Mouse (Mus musculus) kidney, adult 9 months (tissue): ENCODE measurements around the gene Vmn1r180.
"Not testable (repeated sequence)": the region's sequence is repeated elsewhere in the genome, so short reads cannot be mapped to it uniquely, and the experiment has no call there.

Experiments used
- DNase-seq: peaks from one replicate; pipeline ENCODE4 v3.0.0; 2022

Gene Vmn1r180

GRCm38 (mm10) chr7:23950332-23950731, at the start of gene Vmn1r180:
Gene Vmn1r180 (plus strand): TSS chr7:23950632.
- no peak for DNase-seq

GRCm38 (mm10) chr7:23926678-23927077, 23.8 kb upstream of the Vmn1r180 start, which contains the start of gene Vmn1r179:
Gene Vmn1r179 (plus strand): TSS chr7:23926978.
- DNase-seq = no peak

- peak; percentile 50 for DNase-seq
These were observed 17.6 kb downstream of the Vmn1r180 start for GRCm38 (mm10) chr7:23968044-23968443.

GRCm38 (mm10) chr7:23974315-23974714, 23.9 kb downstream of the Vmn1r180 start, which contains the start of gene Vmn1r181:
Gene Vmn1r181 (plus strand): TSS chr7:23974615.
- not testable (repeated sequence) for DNase-seq

GRCm38 (mm10) chr7:24001391-24001790, 51.0 kb downstream of the Vmn1r180 start, which contains the start of gene V1rd19:
Gene V1rd19 (plus strand): TSS chr7:24001691.
- DNase-seq = no peak
